Mouse (Mus musculus) lung, postnatal 0 days (tissue): Measurements from ENCODE around the gene Sobp. TPM values are rescaled to one million over a fixed set of nuclear protein-coding genes. Genes with fewer than 3 reads are reported as not detected.

Experiments
- ATAC-seq: fragments of 200-750 bp; cut with Nextera tagmentation; 2 replicates; pipeline ENCODE4 v1.8.0; 2017; ENCODE audit warnings: moderate library complexity
- DNase-seq: peaks from one replicate; pipeline ENCODE4 v3.0.0-alpha.2; 2016; ENCODE audit warnings: low spot score
- H3K27ac ChIP-seq: fragments of 300-500 bp; sonication (generic); 2 replicates; pipeline ENCODE4 v1.5.1; 2014; ENCODE audit warnings: antibody characterized with exemption, mild to moderate bottlenecking, low read length, mixed read lengths
- H3K27me3 ChIP-seq: fragments of 300-500 bp; sonication (generic); replicated peaks from 2 replicates; pipeline ENCODE4 v1.6.1; 2014; ENCODE audit warnings: low read length, mixed read lengths; ENCODE audit not compliant: insufficient read depth
- H3K36me3 ChIP-seq: fragments of 300-500 bp; sonication (generic); 2 replicates; pipeline ENCODE4 v1.6.1; 2014; ENCODE audit warnings: low read length, mixed read lengths; ENCODE audit not compliant: insufficient read depth
- H3K4me1 ChIP-seq: fragments of 300-500 bp; sonication (generic); 2 replicates; pipeline ENCODE4 v1.6.1; 2014; ENCODE audit warnings: antibody characterized with exemption, low read depth, low read length, mixed read lengths; ENCODE audit not compliant: insufficient read depth
- H3K4me2 ChIP-seq: fragments of 300-500 bp; sonication (generic); replicated peaks from 2 replicates; pipeline ENCODE4 v1.6.1; 2014; ENCODE audit warnings: low read depth, mild to moderate bottlenecking, low read length, moderate library complexity, mixed read lengths
- H3K4me3 ChIP-seq: fragments of 300-500 bp; sonication (generic); 2 replicates; pipeline ENCODE4 v1.5.1; 2014; ENCODE audit warnings: low read depth, low read length
- H3K9ac ChIP-seq: fragments of 300-500 bp; sonication (generic); replicated peaks from 2 replicates; pipeline ENCODE4 v1.6.1; 2014; ENCODE audit warnings: low read depth, mild to moderate bottlenecking
- H3K9me3 ChIP-seq: fragments of 300-500 bp; sonication (generic); 2 replicates; pipeline ENCODE4 v1.6.1; 2016; ENCODE audit warnings: low read length, mixed read lengths
- CTCF ChIP-seq: IDR thresholded peaks from 2 replicates; pipeline ENCODE4 v1.5.1; 2016; ENCODE audit warnings: antibody characterized with exemption, mild to moderate bottlenecking
- EP300 ChIP-seq: IDR thresholded peaks from 2 replicates; pipeline ENCODE4 v1.6.1; 2016; ENCODE audit warnings: antibody characterized with exemption, mild to moderate bottlenecking, control low read depth
- WGBS: fragments of 180-500 bp; shearing (Covaris S2); extraction: QIAGEN DNeasy Blood & Tissue Kit; methylation state at CpG from one replicate; pipeline ENCODE4 v1.1.7; 2014; 5-methylcytosine and 5-hydroxymethylcytosine counted together
- polyA plus RNA-seq: library from polyadenylated mRNA; unstranded; fragments of >200 nt; fragmentation: Nextera tagmentation; extraction: Ambion mirVana; gene quantifications from 2 replicates; pipeline ENCODE4 v1.2.1, GENCODE M21; 2015

The Sobp gene
- polyA plus RNA-seq, 1 experiment from 2014 or later: 0.27 TPM

GRCm38 (mm10) chr10:43053861-43054560, 120.3 kb downstream of the Sobp start:
- ATAC-seq: no peak
- Histone ChIP-seq H3K9ac (no peak overlapping the region), H3K36me3 (no peaks in the 10 kb centered on the region)

GRCm38 (mm10) chr10:43052462-43052861, 121.9 kb downstream of the Sobp start:
- 49% methylated on average over 5 of the region's 5 CpGs for WGBS
- no peak for DNase-seq
- H3K27ac ChIP-seq: no peak overlapping the region
- H3K4me1 ChIP-seq: no peaks in the 10 kb centered on the region
- no peak for ATAC-seq
- H3K4me3 ChIP-seq: no peak overlapping the region
- TF ChIP-seq CTCF (peak; percentile 40), EP300 (no peak)
- no peaks in the 10 kb centered on the region for H3K27me3 ChIP-seq
- no peak overlapping the region for H3K9ac ChIP-seq
- H3K9me3 ChIP-seq: no peaks in the 10 kb centered on the region
- no peaks in the 10 kb centered on the region for H3K36me3 ChIP-seq
- no peak overlapping the region for H3K4me2 ChIP-seq

More at GRCm38 (mm10) chr10:43053861-43054560, 120.3 kb downstream of the Sobp start:
- 61% methylated on average over 10 of the region's 10 CpGs for WGBS
- Histone ChIP-seq H3K4me1 (no peaks in the 10 kb centered on the region), H3K9me3 (no peaks in the 10 kb centered on the region), H3K4me3 (no peak overlapping the region), H3K4me2 (no peak overlapping the region), H3K27me3 (no peaks in the 10 kb centered on the region), H3K27ac (no peak overlapping the region)
- DNase-seq: no peak
- TF ChIP-seq CTCF (no peak), EP300 (no peak)

GRCm38 (mm10) chr10:43047804-43048348, 126.5 kb downstream of the Sobp start:
- ATAC-seq (no peak), DNase-seq (no peak)
- Histone ChIP-seq H3K9ac (no peak overlapping the region), H3K9me3 (no peaks in the 10 kb centered on the region), H3K4me2 (no peak overlapping the region), H3K36me3 (no peaks in the 10 kb centered on the region), H3K4me1 (no peaks in the 10 kb centered on the region), H3K27me3 (no peaks in the 10 kb centered on the region), H3K4me3 (no peak overlapping the region), H3K27ac (no peak overlapping the region)
- 61% methylated on average over 6 of the region's 6 CpGs for WGBS
- TF ChIP-seq EP300: no peak
- TF ChIP-seq CTCF: no peak

GRCm38 (mm10) chr10:43043351-43044209, 130.8 kb downstream of the Sobp start:
- no peaks in the 10 kb centered on the region for H3K4me1 ChIP-seq
- ATAC-seq (no peak; the same call in 1 of the 2 replicates), DNase-seq (peak; percentile 23)
- no peaks in the 10 kb centered on the region for H3K27me3 ChIP-seq
- no peaks in the 10 kb centered on the region for H3K9me3 ChIP-seq
- peak overlapping the region; percentile 33; the same call in 1 of the 2 replicates for H3K27ac ChIP-seq
- no peak overlapping the region for H3K9ac ChIP-seq
- no peak overlapping the region for H3K4me2 ChIP-seq
- no peak for TF ChIP-seq EP300
- no peak for TF ChIP-seq CTCF
- H3K4me3 ChIP-seq: no peak overlapping the region
- WGBS: 37% methylated on average over 7 of the region's 7 CpGs
- no peaks in the 10 kb centered on the region for H3K36me3 ChIP-seq

DNA sequence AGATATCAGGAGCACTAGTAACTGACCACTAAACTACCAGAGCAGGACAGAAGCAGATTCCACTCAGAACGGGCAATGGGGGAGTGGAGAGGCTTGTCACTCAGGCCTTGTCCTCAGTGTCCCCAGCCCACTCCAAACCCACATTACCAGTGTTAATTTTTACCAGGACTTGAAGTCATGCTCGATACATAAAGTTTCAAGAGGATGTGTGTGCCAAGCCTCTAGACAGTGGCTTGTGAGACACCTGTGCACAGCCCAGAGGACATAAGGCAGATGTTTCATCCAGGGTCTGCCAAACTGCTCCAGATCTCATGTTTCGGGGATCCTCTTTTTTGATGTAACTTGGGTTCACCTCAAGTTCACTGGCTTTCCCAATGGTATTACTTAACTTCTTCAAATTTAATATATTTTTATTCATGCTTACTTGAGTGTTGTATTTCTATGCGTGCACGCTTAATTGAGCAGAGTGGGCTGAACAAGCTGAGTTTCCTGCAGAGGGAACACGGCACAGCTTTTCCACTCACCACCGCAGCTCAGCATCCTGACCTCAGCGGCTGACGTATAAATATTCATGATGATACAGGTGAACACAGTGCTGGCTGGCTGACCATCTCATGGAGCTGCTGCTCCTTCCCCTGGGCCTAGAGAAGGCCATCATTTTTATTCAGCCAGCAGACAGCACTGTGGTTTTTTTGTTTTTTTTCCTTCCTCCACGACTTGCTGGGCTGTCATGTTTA, 131.6 kb downstream of the Sobp start:
- Histone ChIP-seq H3K27ac (no peak overlapping the region), H3K4me1 (no peaks in the 10 kb centered on the region), H3K27me3 (no peaks in the 10 kb centered on the region), H3K4me2 (no peak overlapping the region), H3K36me3 (no peaks in the 10 kb centered on the region), H3K9ac (no peak overlapping the region), H3K4me3 (no peak overlapping the region), H3K9me3 (no peaks in the 10 kb centered on the region)
- TF ChIP-seq EP300 (no peak), CTCF (no peak)
- DNase-seq (no peak), ATAC-seq (no peak)
- 39% methylated on average over 10 of the region's 10 CpGs for WGBS

DNA sequence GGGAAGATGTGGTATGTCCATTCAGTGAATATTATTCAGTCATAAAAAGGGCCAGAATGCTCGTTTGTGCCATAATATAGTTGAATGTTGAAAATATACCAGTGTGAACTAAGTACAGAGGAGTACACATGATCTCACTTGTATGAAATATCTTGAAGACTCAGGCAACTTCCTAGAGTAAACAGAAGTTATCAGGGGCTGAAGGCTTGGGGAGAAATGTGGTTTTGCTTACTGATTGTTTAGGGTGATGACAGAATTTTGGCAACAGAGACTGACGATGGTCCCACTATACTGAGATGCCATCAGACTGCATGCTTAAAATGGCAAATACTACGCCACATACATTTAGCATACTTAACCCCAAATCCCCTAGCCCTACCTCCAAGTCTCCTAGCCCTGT, 132.5 kb downstream of the Sobp start:
- Histone ChIP-seq H3K9ac (no peak overlapping the region), H3K36me3 (no peaks in the 10 kb centered on the region), H3K4me3 (no peak overlapping the region), H3K9me3 (no peaks in the 10 kb centered on the region), H3K4me2 (no peak overlapping the region), H3K27me3 (no peaks in the 10 kb centered on the region), H3K27ac (no peak overlapping the region), H3K4me1 (no peaks in the 10 kb centered on the region)
- TF ChIP-seq CTCF (no peak), EP300 (no peak)
- WGBS: 63% methylated on average over 3 of the region's 3 CpGs
- no peak for ATAC-seq
- DNase-seq: no peak
